Mouse (Mus musculus) liver, embryonic 14.5 days (tissue): Measurements from ENCODE around the gene Zdhhc17. TPM values are rescaled to one million over a fixed set of nuclear protein-coding genes. Genes with fewer than 3 reads are reported as not detected.

Experiments
- ATAC-seq: fragments of 200-750 bp; cut with Nextera tagmentation; 2 replicates; pipeline ENCODE4 v1.8.0; 2017; ENCODE audit warnings: moderate number of reproducible peaks, mild to moderate bottlenecking, moderate library complexity; ENCODE audit not compliant: insufficient read depth
- DNase-seq, 3 experiments: peaks; one replicate each; pipeline ENCODE4 v3.0.0-alpha.2; 2012 to 2013; ENCODE audit warnings: low read depth in 3 of 3, low spot score in 3 of 3
- H3K27ac ChIP-seq: fragments of 300-500 bp; sonication (generic); 2 replicates; pipeline ENCODE4 v1.5.1; 2014; ENCODE audit warnings: moderate library complexity, mild to moderate bottlenecking, control low read depth, inconsistent platforms
- H3K27me3 ChIP-seq: fragments of 300-500 bp; sonication (generic); 2 replicates; pipeline ENCODE4 v1.6.1; 2014; ENCODE audit warnings: mild to moderate bottlenecking, low read length, moderate library complexity; ENCODE audit not compliant: control insufficient read depth, insufficient read depth
- H3K36me3 ChIP-seq: fragments of 300-500 bp; sonication (generic); replicated peaks from 2 replicates; pipeline ENCODE4 v1.6.1; 2014; ENCODE audit warnings: low read depth; ENCODE audit not compliant: control insufficient read depth, insufficient read depth
- H3K4me1 ChIP-seq, 2 experiments: fragments of 200-500 bp in 1 of 2; fragments of 300-500 bp in 1 of 2; sonication (generic) in 1 of 2; replicated peaks; 2 replicates each; pipeline ENCODE4 v1.6.1; 2012 to 2014; ENCODE audit warnings: antibody characterized with exemption in 1 of 2, inconsistent platforms in 1 of 2, low read length in 1 of 2; ENCODE audit not compliant: control insufficient read depth in 2 of 2, insufficient read depth in 2 of 2
- H3K4me2 ChIP-seq: fragments of 300-500 bp; sonication (generic); 2 replicates; pipeline ENCODE4 v1.6.1; 2014; ENCODE audit warnings: low read depth, mild to moderate bottlenecking, control low read depth, moderate library complexity
- H3K4me3 ChIP-seq, 2 experiments: fragments of 200-500 bp in 1 of 2; fragments of 300-500 bp in 1 of 2; sonication (generic) in 1 of 2; 2 replicates each; pipeline ENCODE4 v1.5.1; 2012 to 2014; ENCODE audit warnings: low read depth in 2 of 2, low read length in 2 of 2, mild to moderate bottlenecking in 2 of 2, control low read depth in 1 of 2, inconsistent platforms in 1 of 2, moderate library complexity in 1 of 2; ENCODE audit not compliant: insufficient read depth in 1 of 2
- H3K9ac ChIP-seq: fragments of 300-500 bp; sonication (generic); replicated peaks from 2 replicates; pipeline ENCODE4 v1.6.1; 2014; ENCODE audit warnings: mild to moderate bottlenecking, control low read depth, moderate library complexity
- H3K9me3 ChIP-seq: fragments of 300-500 bp; sonication (generic); 2 replicates; pipeline ENCODE4 v1.6.1; 2016; ENCODE audit warnings: low read length, mixed read lengths; ENCODE audit not compliant: control insufficient read depth
- CTCF ChIP-seq: IDR thresholded peaks from 2 replicates; pipeline ENCODE4 v1.5.1; 2016; ENCODE audit warnings: antibody characterized with exemption, low read depth, control low read depth
- EP300 ChIP-seq: IDR thresholded peaks from 2 replicates; pipeline ENCODE4 v1.6.1; 2016; ENCODE audit warnings: antibody characterized with exemption, low read depth
- WGBS: fragments of 180-500 bp; shearing (Covaris S2); extraction: QIAGEN DNeasy Blood & Tissue Kit; methylation state at CpG from one replicate; pipeline ENCODE4 v1.1.7; 2014; ENCODE audit not compliant: insufficient replicate concordance; 5-methylcytosine and 5-hydroxymethylcytosine counted together
- polyA plus RNA-seq, 2 experiments: library from polyadenylated mRNA; depleted of rRNA in 1 of 2; stranded (reverse) in 1 of 2; unstranded in 1 of 2; fragments of >200 nt; fragmentation: Nextera tagmentation in 1 of 2; extraction: Ambion mirVana in 1 of 2; gene quantifications; 2 replicates each; pipeline versions ENCODE4 v1.2.1 to v1.2.3; 2012 to 2014

The Zdhhc17 gene
- polyA plus RNA-seq, 2 experiments, result 4.0 to 5.9 TPM

DNA sequence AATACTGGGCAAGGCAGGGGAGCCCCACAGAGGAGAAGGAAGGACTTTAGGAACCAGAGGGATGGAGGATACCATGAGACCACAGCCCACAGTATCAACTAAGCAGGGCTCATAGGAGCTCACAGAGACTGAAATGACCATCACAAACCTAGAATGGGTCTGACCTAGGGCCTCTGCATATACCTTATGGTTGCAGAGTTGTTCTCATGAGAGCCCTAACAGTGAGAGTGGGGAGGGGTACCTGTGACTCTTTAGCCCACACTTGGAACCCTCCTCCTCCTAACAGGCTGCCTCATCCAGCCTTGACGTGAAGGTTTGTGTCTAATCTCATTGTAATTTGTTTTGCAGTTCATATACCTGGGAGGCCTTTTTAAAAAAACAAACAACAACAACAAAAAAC, 35.1 kb downstream of the Zdhhc17 start:
- DNase-seq (no peak), ATAC-seq (no peak)
- 81% methylated on average over 1 of the region's 1 CpGs for WGBS
- Histone ChIP-seq H3K27me3 (no peaks in the 10 kb centered on the region), H3K9ac (no peak overlapping the region), H3K9me3 (no peaks in the 10 kb centered on the region), H3K36me3 (no peaks in the 10 kb centered on the region), H3K4me3 (no peak overlapping the region), H3K27ac (no peak overlapping the region), H3K4me2 (no peak overlapping the region), H3K4me1 (0 out of 4 replicates have a peak, but pooled peaks cover 0 to 1% of the 10 kb centered on the region in 2 experiments)
- TF ChIP-seq CTCF, result no peak
- no peak for TF ChIP-seq EP300

DNA sequence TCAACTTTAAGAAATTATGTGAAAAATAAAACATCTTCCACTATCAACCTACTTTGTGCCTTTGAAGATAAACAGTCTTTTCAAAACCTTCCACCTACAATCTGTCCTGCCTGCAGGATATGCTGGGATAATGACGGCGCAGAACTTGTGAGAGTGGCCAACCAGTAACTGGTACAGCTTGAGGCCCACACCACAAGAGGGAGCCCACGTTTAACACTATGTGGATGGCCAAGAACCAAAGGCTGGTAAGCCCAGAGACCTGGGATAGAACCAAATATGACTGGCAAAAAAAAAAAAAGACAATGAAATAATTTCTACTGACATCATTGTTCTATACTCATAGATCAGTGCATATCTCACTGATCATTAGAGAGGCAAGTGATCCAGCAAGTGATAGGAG, 35.5 kb downstream of the Zdhhc17 start:
- DNase-seq (no peak), ATAC-seq (no peak; the same call in 1 of the 2 replicates)
- Histone ChIP-seq H3K27ac (no peak overlapping the region), H3K9ac (no peak overlapping the region), H3K4me1 (no peaks in the 10 kb centered on the region), H3K4me2 (no peak overlapping the region), H3K9me3 (no peaks in the 10 kb centered on the region), H3K4me3 (no peak overlapping the region), H3K36me3 (no peaks in the 10 kb centered on the region), H3K27me3 (no peaks in the 10 kb centered on the region)
- TF ChIP-seq CTCF (peak; percentile 64), EP300 (no peak)
- WGBS, result 48% methylated on average over 3 of the region's 3 CpGs

DNA sequence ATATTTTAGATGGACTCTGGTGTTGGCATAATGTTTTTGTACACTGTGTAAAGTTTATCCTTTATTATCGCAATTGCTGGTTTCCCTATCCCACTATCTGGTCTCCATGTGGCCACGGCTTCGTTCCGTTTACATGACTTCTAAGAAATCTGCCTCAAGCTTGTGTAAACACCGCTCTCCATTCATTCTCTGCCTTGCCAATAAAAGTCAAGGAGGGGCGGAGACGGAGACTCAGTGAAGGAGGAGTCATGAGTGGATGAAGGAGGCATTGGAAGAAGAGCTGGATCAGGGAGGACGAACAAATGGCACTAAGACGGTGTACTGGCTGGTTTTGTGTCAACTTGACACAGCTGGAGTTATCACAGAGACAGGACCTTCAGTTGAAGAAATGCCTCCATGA, 37.9 kb downstream of the Zdhhc17 start:
- H3K9me3 ChIP-seq, result no peaks in the 10 kb centered on the region
- 78% methylated on average over 9 of the region's 9 CpGs for WGBS
- ATAC-seq, result no peak
- no peak for TF ChIP-seq CTCF
- TF ChIP-seq EP300, result no peak
- H3K27me3 ChIP-seq, result no peaks in the 10 kb centered on the region
- no peak overlapping the region for H3K9ac ChIP-seq
- no peaks in the 10 kb centered on the region; the same call in 1 of the 2 replicates for H3K36me3 ChIP-seq
- no peak overlapping the region for H3K27ac ChIP-seq
- no peak for DNase-seq
- H3K4me3 ChIP-seq, result no peak overlapping the region
- no peak overlapping the region for H3K4me2 ChIP-seq
- H3K4me1 ChIP-seq, result no peaks in the 10 kb centered on the region

DNA sequence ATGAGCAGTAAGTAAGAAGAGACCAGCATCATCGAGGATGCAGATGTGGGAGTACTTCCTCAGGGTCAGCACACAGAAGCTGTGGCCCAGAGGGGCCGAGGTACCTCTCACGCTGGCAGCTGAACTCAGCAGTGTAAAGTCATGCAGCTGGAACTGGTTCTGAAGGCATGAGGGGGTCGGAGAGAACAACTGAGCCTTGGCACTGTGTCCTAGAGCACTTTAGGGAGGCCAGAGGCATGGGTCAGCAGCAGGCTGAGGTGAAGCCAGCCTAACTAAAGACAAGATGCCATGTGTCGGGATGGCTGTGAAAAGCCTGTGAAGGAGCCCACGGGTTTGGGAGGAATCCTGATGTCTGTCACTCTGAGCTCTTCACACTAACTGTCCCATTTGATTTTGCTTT, 38.5 kb downstream of the Zdhhc17 start:
- H3K36me3 ChIP-seq, result no peaks in the 10 kb centered on the region; the same call in 1 of the 2 replicates
- no peaks in the 10 kb centered on the region for H3K4me1 ChIP-seq
- WGBS, result 69% methylated on average over 6 of the region's 6 CpGs
- no peak overlapping the region for H3K4me2 ChIP-seq
- DNase-seq (no peak), ATAC-seq (no peak)
- no peak overlapping the region for H3K27ac ChIP-seq
- no peak overlapping the region for H3K9ac ChIP-seq
- no peaks in the 10 kb centered on the region for H3K9me3 ChIP-seq
- no peaks in the 10 kb centered on the region for H3K27me3 ChIP-seq
- no peak for TF ChIP-seq EP300
- no peak for TF ChIP-seq CTCF
- H3K4me3 ChIP-seq, result no peak overlapping the region

DNA sequence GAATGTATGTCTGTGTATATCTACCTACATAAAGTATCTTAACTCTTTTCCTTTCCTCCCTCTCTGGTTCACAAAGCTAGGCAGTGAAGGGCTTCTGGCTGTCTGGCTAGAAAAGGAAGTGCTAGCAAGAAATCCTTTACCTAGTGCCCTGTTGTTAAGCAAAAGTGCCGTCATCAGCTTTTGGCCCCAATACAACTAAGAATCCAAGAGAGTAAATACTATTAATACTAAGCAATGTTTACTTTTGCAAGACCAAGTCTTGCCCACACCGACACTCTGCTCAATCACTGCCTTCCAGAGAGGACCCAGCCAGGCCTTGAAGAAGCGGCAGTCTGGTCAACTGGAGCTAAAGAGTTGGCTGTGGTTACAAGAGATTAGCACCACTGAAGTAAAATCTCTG, 38.9 kb downstream of the Zdhhc17 start:
- WGBS, result 75% methylated on average over 3 of the region's 3 CpGs
- Histone ChIP-seq H3K27me3 (no peaks in the 10 kb centered on the region), H3K36me3 (no peaks in the 10 kb centered on the region; the same call in 1 of the 2 replicates), H3K27ac (no peak overlapping the region), H3K4me3 (no peak overlapping the region), H3K4me1 (no peaks in the 10 kb centered on the region), H3K9me3 (no peaks in the 10 kb centered on the region), H3K9ac (no peak overlapping the region), H3K4me2 (no peak overlapping the region)
- no peak for ATAC-seq
- no peak for DNase-seq
- no peak for TF ChIP-seq EP300
- TF ChIP-seq CTCF, result no peak
